Mouse (Mus musculus) small intestine, adult 2 months (tissue): Measurements from ENCODE around the gene Map3k10. TPM values are rescaled to one million over a fixed set of nuclear protein-coding genes. Genes with fewer than 3 reads are reported as not detected.

ENCODE experiments used
- H3K27ac ChIP-seq: fragments of 200-500 bp; 2 replicates; pipeline ENCODE4 v1.5.1; 2012; ENCODE audit warnings: low read depth, low read length, control low read depth, inconsistent platforms; ENCODE audit not compliant: insufficient read depth
- H3K27me3 ChIP-seq: fragments of 200-500 bp; 2 replicates; pipeline ENCODE4 v1.6.1; 2012; ENCODE audit warnings: mild to moderate bottlenecking, moderate library complexity, low read length, inconsistent platforms; ENCODE audit not compliant: control insufficient read depth, insufficient read depth
- H3K36me3 ChIP-seq: fragments of 200-500 bp; 2 replicates; pipeline ENCODE4 v1.6.1; 2012; ENCODE audit warnings: mild to moderate bottlenecking, low read length, control low read depth, inconsistent platforms; ENCODE audit not compliant: control insufficient read depth, insufficient read depth
- H3K4me1 ChIP-seq: fragments of 200-500 bp; 2 replicates; pipeline ENCODE4 v1.6.1; 2012; ENCODE audit warnings: low read length, inconsistent platforms, mixed read lengths; ENCODE audit not compliant: control insufficient read depth, insufficient read depth, insufficient read length
- H3K4me3 ChIP-seq: fragments of 200-500 bp; 2 replicates; pipeline ENCODE4 v1.5.1; 2012; ENCODE audit warnings: low read depth, mild to moderate bottlenecking, control low read depth, inconsistent platforms, low read length, moderate library complexity
- CTCF ChIP-seq: fragments of 200-500 bp; IDR thresholded peaks from 2 replicates; pipeline ENCODE4 v1.5.1; 2012; ENCODE audit warnings: low read depth, mild to moderate bottlenecking, control low read depth, inconsistent platforms, low read length, moderate library complexity, mixed read lengths; ENCODE audit not compliant: insufficient replicate concordance, insufficient read length; ENCODE audit errors: extremely low read depth
- POLR2A ChIP-seq: fragments of 200-500 bp; IDR thresholded peaks from 2 replicates; pipeline ENCODE4 v1.6.1; 2012; ENCODE audit warnings: low read depth, mild to moderate bottlenecking, control low read depth, inconsistent platforms, low read length, moderate library complexity
- whole genome bisulfite sequencing: fragments of 180-500 bp; shearing (Covaris S2); methylation state at CpG from one replicate; pipeline ENCODE4 v1.1.7; 2018; 5-methylcytosine and 5-hydroxymethylcytosine counted together
- polyA plus RNA-seq: library from polyadenylated mRNA; depleted of rRNA; stranded (reverse); fragments of >200 nt; gene quantifications from 2 replicates; pipeline ENCODE4 v1.2.3, GENCODE M21; 2012; rRNA removed

Gene Map3k10
- polyA plus RNA-seq, 1 experiment, result 16.8 TPM

- TF ChIP-seq POLR2A (no peak), CTCF (no peak)
- Histone ChIP-seq H3K27ac (no peak overlapping the region), H3K4me3 (no peak overlapping the region), H3K4me1 (peaks cover 25% of the 10 kb centered on the region), H3K27me3 (no peaks in the 10 kb centered on the region), H3K36me3 (peaks cover 18% of the 10 kb centered on the region)
- WGBS, result 65% methylated on average over 2 of the region's 2 CpGs
Observed at GRCm38 (mm10) chr7:27609688-27610087, 64.7 kb downstream of the Map3k10 start.

- no peak overlapping the region for H3K27ac ChIP-seq
Observed at GRCm38 (mm10) chr7:27609285-27609684, 65.1 kb downstream of the Map3k10 start.

GRCm38 (mm10) chr7:27608130-27608529 is 66.3 kb downstream of the Map3k10 start:
- WGBS, result 68% methylated on average over 3 of the region's 3 CpGs
- Histone ChIP-seq H3K4me1 (peaks cover 26% of the 10 kb centered on the region), H3K27ac (no peak overlapping the region), H3K27me3 (no peaks in the 10 kb centered on the region), H3K4me3 (no peak overlapping the region), H3K36me3 (peaks cover 18% of the 10 kb centered on the region)
- TF ChIP-seq POLR2A, result no peak
- no peak for TF ChIP-seq CTCF

More at GRCm38 (mm10) chr7:27609285-27609684, 65.1 kb downstream of the Map3k10 start:
- Histone ChIP-seq H3K4me3 (no peak overlapping the region), H3K27me3 (no peaks in the 10 kb centered on the region), H3K4me1 (peaks cover 25% of the 10 kb centered on the region), H3K36me3 (peaks cover 18% of the 10 kb centered on the region)
- 89% methylated on average over 4 of the region's 4 CpGs for WGBS
- no peak for TF ChIP-seq CTCF
- TF ChIP-seq POLR2A, result no peak

- Histone ChIP-seq H3K27ac (no peak overlapping the region), H3K4me1 (peaks cover 30% of the 10 kb centered on the region), H3K36me3 (peaks cover 18% of the 10 kb centered on the region), H3K27me3 (no peaks in the 10 kb centered on the region), H3K4me3 (no peak overlapping the region)
- no peak for TF ChIP-seq CTCF
- TF ChIP-seq POLR2A, result no peak
- WGBS, result 67% methylated on average over 5 of the region's 5 CpGs
Observed at GRCm38 (mm10) chr7:27607580-27607979, 66.8 kb downstream of the Map3k10 start.

DNA sequence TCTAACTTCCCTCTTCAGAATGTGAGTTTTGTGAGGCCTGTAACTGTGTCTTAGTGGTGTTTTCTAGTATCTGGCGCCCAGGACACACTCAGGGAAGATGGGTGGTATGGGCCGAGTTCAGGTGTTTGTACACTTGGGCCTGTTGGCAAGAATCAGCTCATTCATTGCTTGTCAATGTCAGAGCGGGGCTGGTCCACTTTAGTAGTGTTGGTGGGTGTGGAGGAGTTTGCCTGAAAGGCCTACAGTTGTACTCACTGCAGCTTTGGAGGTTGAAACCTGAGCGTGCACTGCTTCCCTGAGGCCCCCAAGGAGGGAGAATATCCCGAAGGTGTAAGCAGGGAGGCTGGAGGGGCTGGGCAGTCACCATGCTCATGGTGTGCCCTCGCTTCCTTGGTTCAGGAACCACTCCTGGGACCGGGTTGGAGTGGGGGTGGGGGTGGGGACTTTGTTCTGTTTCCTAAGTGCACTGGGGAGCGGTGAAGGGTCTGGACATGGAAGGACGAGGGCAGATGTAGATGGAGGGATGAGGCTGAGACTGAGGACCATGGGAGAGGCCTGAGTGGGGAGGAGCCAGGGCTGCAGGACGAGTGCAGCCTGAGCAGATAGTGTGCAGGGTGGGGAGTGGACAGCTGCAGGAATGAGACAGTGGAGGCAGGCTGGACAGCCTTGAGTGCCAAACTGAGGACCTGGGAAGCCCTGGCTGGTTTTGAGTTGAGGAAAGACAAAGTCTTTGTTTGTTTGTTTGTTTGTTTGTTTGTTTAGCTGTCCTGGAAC is 67.7 kb downstream of the Map3k10 start:
- Histone ChIP-seq H3K36me3 (peaks cover 18% of the 10 kb centered on the region), H3K4me3 (no peak overlapping the region), H3K27me3 (no peaks in the 10 kb centered on the region), H3K27ac (no peak overlapping the region), H3K4me1 (peaks cover 30% of the 10 kb centered on the region)
- TF ChIP-seq POLR2A, result no peak
- no peak for TF ChIP-seq CTCF
- 66% methylated on average over 10 of the region's 10 CpGs for WGBS

Other genes starting within 250 kb of the Map3k10 start
- gene Sptbn4, start 226.9 kb downstream of the Map3k10 start, polyA plus RNA-seq, result 0.19 and 0.28 TPM in 2 replicates
- gene Blvrb, start 226.6 kb downstream of the Map3k10 start, polyA plus RNA-seq, result 79.1 and 142 TPM in 2 replicates
- gene Sertad3, start 200.8 kb downstream of the Map3k10 start, polyA plus RNA-seq, result 5.3 and 12.8 TPM in 2 replicates
- gene Sertad1, start 187.7 kb downstream of the Map3k10 start, polyA plus RNA-seq, result 47.2 and 156 TPM in 2 replicates
- 0.37 and 0.68 TPM in 2 replicates for gene Prx, start 175.3 kb downstream of the Map3k10 start, polyA plus RNA-seq
- 0.43 and 0.72 TPM in 2 replicates for gene Hipk4, start 151.3 kb downstream of the Map3k10 start, polyA plus RNA-seq
- gene Pld3, start 121.4 kb downstream of the Map3k10 start, polyA plus RNA-seq, result 72.2 and 75.6 TPM in 2 replicates
- 9.8 and 19.7 TPM in 2 replicates for gene 2310022A10Rik, start 121.4 kb downstream of the Map3k10 start, polyA plus RNA-seq
- 19.6 and 34.1 TPM in 2 replicates for gene Akt2, start 83.0 kb downstream of the Map3k10 start, polyA plus RNA-seq
- gene Ttc9b, start 20.7 kb downstream of the Map3k10 start, polyA plus RNA-seq, result 0.15 and 0.22 TPM in 2 replicates
- 0.06 and 0.56 TPM in 2 replicates for gene Zfp607b, start 14.7 kb upstream of the Map3k10 start, polyA plus RNA-seq
- 0.18 and 0.38 TPM in 2 replicates for gene Zfp60, start 56.8 kb upstream of the Map3k10 start, polyA plus RNA-seq
- gene Zfp626, start 132.6 kb upstream of the Map3k10 start, polyA plus RNA-seq, result 0.09 and 0.15 TPM in 2 replicates
- 0.11 and 0.13 TPM in 2 replicates for gene Zfp59, start 164.0 kb upstream of the Map3k10 start, polyA plus RNA-seq
- 0.11 and 0.13 TPM in 2 replicates for gene Zfp607a, start 182.9 kb upstream of the Map3k10 start, polyA plus RNA-seq